Mouse (Mus musculus): ENCODE results near the gene Anks1. TPM values are rescaled to one million over a fixed set of nuclear protein-coding genes. Genes with fewer than 3 reads are reported as not detected.

The Anks1 gene
- 14.1 and 16.5 TPM in 2 replicates for polyA plus RNA-seq (2015; fragmentation: Nextera tagmentation; extraction: Ambion mirVana)

- ATAC-seq (ENCODE audit: low FRiP score, low read depth), result peak; percentile 88
- peaks cover 24% of the 10 kb centered on the region for H3K36me3 ChIP-seq
- H3K4me1 ChIP-seq, result peaks cover 35% of the 10 kb centered on the region
- H3K9me3 ChIP-seq, result no peaks in the 10 kb centered on the region
- peak within 1 kb of the TSS; percentile 92 for H3K9ac ChIP-seq
- peak within 1 kb of the TSS; percentile 95 for H3K4me3 ChIP-seq
- no peaks in the 10 kb centered on the region for H3K27me3 ChIP-seq
- peak within 1 kb of the TSS; percentile 81 for H3K4me2 ChIP-seq (replicated peaks)
- under 1% methylated on average over 57 of the region's 78 CpGs for WGBS
- peak within 1 kb of the TSS; percentile 90 for H3K27ac ChIP-seq
Measured at GRCm38 (mm10) chr17:27908888-27909621, at the start of gene Anks1. Anks1 (plus strand) TSS chr17:27909306.

- H3K9ac ChIP-seq, result no peak overlapping the region
- H3K36me3 ChIP-seq, result peaks cover 7% of the 10 kb centered on the region; the same call in 1 of the 2 replicates
- ATAC-seq (ENCODE audit: low FRiP score, low read depth), result no peak
- H3K4me1 ChIP-seq, result peaks cover 8% of the 10 kb centered on the region; the same call in 1 of the 2 replicates
- H3K4me2 ChIP-seq (replicated peaks), result no peak overlapping the region
- H3K27ac ChIP-seq, result no peak overlapping the region
- no peaks in the 10 kb centered on the region for H3K27me3 ChIP-seq
- no peaks in the 10 kb centered on the region for H3K9me3 ChIP-seq
- WGBS, result 65% methylated on average over 2 of the region's 2 CpGs
- H3K4me3 ChIP-seq, result no peak overlapping the region
Measured at GRCm38 (mm10) chr17:27865461-27865860, 43.6 kb upstream of the Anks1 start.

- H3K9me3 ChIP-seq, result no peaks in the 10 kb centered on the region
- ATAC-seq (ENCODE audit: low FRiP score, low read depth), result no peak
- H3K4me2 ChIP-seq (replicated peaks), result no peak overlapping the region
- no peak overlapping the region for H3K27ac ChIP-seq
- no peak overlapping the region for H3K9ac ChIP-seq
- no peak overlapping the region for H3K4me3 ChIP-seq
- peaks cover 7% of the 10 kb centered on the region; the same call in 1 of the 2 replicates for H3K36me3 ChIP-seq
- peaks cover 8% of the 10 kb centered on the region; the same call in 1 of the 2 replicates for H3K4me1 ChIP-seq
- no peaks in the 10 kb centered on the region for H3K27me3 ChIP-seq
- WGBS, result 84% methylated on average over 4 of the region's 4 CpGs
Measured at GRCm38 (mm10) chr17:27866737-27867136, 42.4 kb upstream of the Anks1 start.

GRCm38 (mm10) chr17:27871851-27872250 is 37.3 kb upstream of the Anks1 start:
- no peaks in the 10 kb centered on the region for H3K27me3 ChIP-seq
- no peak overlapping the region for H3K4me3 ChIP-seq
- H3K4me1 ChIP-seq, result no peaks in the 10 kb centered on the region
- H3K27ac ChIP-seq, result no peak overlapping the region
- peaks cover 7% of the 10 kb centered on the region; the same call in 1 of the 2 replicates for H3K36me3 ChIP-seq
- WGBS, result 85% methylated on average over 3 of the region's 3 CpGs
- no peak for ATAC-seq (ENCODE audit: low FRiP score, low read depth)
- H3K9me3 ChIP-seq, result no peaks in the 10 kb centered on the region
- no peak overlapping the region for H3K4me2 ChIP-seq (replicated peaks)
- no peak overlapping the region for H3K9ac ChIP-seq

GRCm38 (mm10) chr17:27873583-27873982 is 35.5 kb upstream of the Anks1 start:
- H3K9ac ChIP-seq, result no peak overlapping the region
- WGBS, result 61% methylated on average over 3 of the region's 3 CpGs
- no peaks in the 10 kb centered on the region for H3K9me3 ChIP-seq
- H3K27me3 ChIP-seq, result no peaks in the 10 kb centered on the region
- H3K27ac ChIP-seq, result no peak overlapping the region
- no peaks in the 10 kb centered on the region for H3K4me1 ChIP-seq
- ATAC-seq (ENCODE audit: low FRiP score, low read depth), result no peak
- peaks cover 19% of the 10 kb centered on the region for H3K36me3 ChIP-seq
- H3K4me2 ChIP-seq (replicated peaks), result no peak overlapping the region
- H3K4me3 ChIP-seq, result no peak overlapping the region

GRCm38 (mm10) chr17:27874510-27874909 is 34.6 kb upstream of the Anks1 start:
- 71% methylated on average over 5 of the region's 5 CpGs for WGBS

GRCm38 (mm10) chr17:27881518-27881917 is 27.6 kb upstream of the Anks1 start:
- no peaks in the 10 kb centered on the region for H3K4me1 ChIP-seq
- no peaks in the 10 kb centered on the region for H3K9me3 ChIP-seq
- 65% methylated on average over 11 of the region's 11 CpGs for WGBS
- no peak overlapping the region for H3K4me3 ChIP-seq
- H3K27ac ChIP-seq, result no peak overlapping the region
- peaks cover 86% of the 10 kb centered on the region for H3K36me3 ChIP-seq
- H3K9ac ChIP-seq, result no peak overlapping the region
- no peak overlapping the region for H3K4me2 ChIP-seq (replicated peaks)
- no peaks in the 10 kb centered on the region for H3K27me3 ChIP-seq
- no peak for ATAC-seq (ENCODE audit: low FRiP score, low read depth)

More at GRCm38 (mm10) chr17:27874510-27874909, 34.6 kb upstream of the Anks1 start:
- no peaks in the 10 kb centered on the region for H3K27me3 ChIP-seq
- no peak for ATAC-seq (ENCODE audit: low FRiP score, low read depth)
- no peak overlapping the region for H3K4me3 ChIP-seq
- H3K4me1 ChIP-seq, result no peaks in the 10 kb centered on the region
- peaks cover 26% of the 10 kb centered on the region for H3K36me3 ChIP-seq
- H3K4me2 ChIP-seq (replicated peaks), result no peak overlapping the region
- no peak overlapping the region for H3K9ac ChIP-seq
- H3K27ac ChIP-seq, result no peak overlapping the region
- no peaks in the 10 kb centered on the region for H3K9me3 ChIP-seq

GRCm38 (mm10) chr17:27883129-27883528 is 26.0 kb upstream of the Anks1 start:
- whole genome bisulfite sequencing, result 92% methylated on average over 8 of the region's 8 CpGs
- Histone ChIP-seq H3K36me3 (peaks cover 94% of the 10 kb centered on the region), H3K4me1 (no peaks in the 10 kb centered on the region), H3K27ac (no peak overlapping the region), H3K27me3 (no peaks in the 10 kb centered on the region), H3K4me3 (no peak overlapping the region), H3K4me2 (replicated peaks) (no peak overlapping the region), H3K9ac (no peak overlapping the region), H3K9me3 (no peaks in the 10 kb centered on the region)
- no peak for ATAC-seq (ENCODE audit: low FRiP score, low read depth)

GRCm38 (mm10) chr17:27883994-27884393 is 25.1 kb upstream of the Anks1 start:
- no peak overlapping the region for H3K4me3 ChIP-seq
- H3K4me1 ChIP-seq, result no peaks in the 10 kb centered on the region
- no peak overlapping the region for H3K4me2 ChIP-seq (replicated peaks)
- ATAC-seq (ENCODE audit: low FRiP score, low read depth), result no peak
- H3K36me3 ChIP-seq, result peaks cover 91% of the 10 kb centered on the region
- WGBS, result 94% methylated on average over 6 of the region's 6 CpGs
- H3K27ac ChIP-seq, result no peak overlapping the region
- H3K9me3 ChIP-seq, result no peaks in the 10 kb centered on the region
- H3K9ac ChIP-seq, result no peak overlapping the region
- no peaks in the 10 kb centered on the region for H3K27me3 ChIP-seq

- no peaks in the 10 kb centered on the region for H3K4me1 ChIP-seq
- no peak overlapping the region for H3K27ac ChIP-seq
- 85% methylated on average over 19 of the region's 19 CpGs for WGBS
- H3K36me3 ChIP-seq, result peaks cover 90% of the 10 kb centered on the region
- H3K4me2 ChIP-seq (replicated peaks), result no peak overlapping the region
- no peaks in the 10 kb centered on the region for H3K27me3 ChIP-seq
- no peak overlapping the region for H3K9ac ChIP-seq
- ATAC-seq (ENCODE audit: low FRiP score, low read depth), result no peak
- no peaks in the 10 kb centered on the region for H3K9me3 ChIP-seq
- H3K4me3 ChIP-seq, result no peak overlapping the region
Measured at GRCm38 (mm10) chr17:27886499-27887210, 22.5 kb upstream of the Anks1 start.

- peak; percentile 42; the same call in 1 of the 2 replicates for ATAC-seq (ENCODE audit: low FRiP score, low read depth)
- peak overlapping the region; percentile 90; the same call in 1 of the 2 replicates for H3K27ac ChIP-seq
Measured at GRCm38 (mm10) chr17:27907512-27908205, 1.4 kb upstream of the Anks1 start.

More at GRCm38 (mm10) chr17:27907512-27908205, 1.4 kb upstream of the Anks1 start:
- H3K4me2 ChIP-seq (replicated peaks), result peak overlapping the region; percentile 81
- no peaks in the 10 kb centered on the region for H3K9me3 ChIP-seq
- peaks cover 35% of the 10 kb centered on the region for H3K4me1 ChIP-seq
- H3K36me3 ChIP-seq, result peaks cover 28% of the 10 kb centered on the region
- WGBS, result under 1% methylated on average over 45 of the region's 45 CpGs
- no peaks in the 10 kb centered on the region for H3K27me3 ChIP-seq
- peak overlapping the region; percentile 89 for H3K9ac ChIP-seq
- H3K4me3 ChIP-seq, result peak overlapping the region; percentile 95

Measured in limb, embryonic 13.5 days (tissue).